Mouse (Mus musculus): ENCODE results near the gene Gm49318. TPM values are rescaled to one million over a fixed set of nuclear protein-coding genes. Genes with fewer than 3 reads are reported as not detected.

Gene Gm49318
- polyA plus RNA-seq, 1 experiment from 2014 or later: not detected

- Histone ChIP-seq H3K4me2 (no peak overlapping the region), H3K9me3 (replicated peaks) (no peaks in the 10 kb centered on the region), H3K4me1 (replicated peaks) (no peaks in the 10 kb centered on the region), H3K4me3 (no peak overlapping the region), H3K9ac (no peak overlapping the region), H3K27me3 (no peaks in the 10 kb centered on the region), H3K27ac (no peak overlapping the region), H3K36me3 (no peaks in the 10 kb centered on the region)
- 54% methylated on average over 8 of the region's 8 CpGs for WGBS
- no peak for ATAC-seq (replicated peaks; ENCODE audit: insufficient number of reproducible peaks, insufficient read depth, low FRiP score, low read depth)
These were observed 46.5 kb downstream of the Gm49318 start for GRCm38 (mm10) chr9:22024592-22024991.

- no peaks in the 10 kb centered on the region for H3K9me3 ChIP-seq (replicated peaks)
- H3K36me3 ChIP-seq: peaks cover 21% of the 10 kb centered on the region
- no peak for ATAC-seq (replicated peaks; ENCODE audit: insufficient number of reproducible peaks, insufficient read depth, low FRiP score, low read depth)
- 66% methylated on average over 7 of the region's 7 CpGs for WGBS
- H3K4me1 ChIP-seq (replicated peaks): no peaks in the 10 kb centered on the region
- H3K27me3 ChIP-seq: no peaks in the 10 kb centered on the region
- H3K4me3 ChIP-seq: no peak overlapping the region
- H3K27ac ChIP-seq: no peak overlapping the region
- no peak overlapping the region for H3K4me2 ChIP-seq
- H3K9ac ChIP-seq: no peak overlapping the region
These were observed 53.7 kb downstream of the Gm49318 start for GRCm38 (mm10) chr9:22017208-22017825.

- Histone ChIP-seq H3K9ac (no peak overlapping the region), H3K9me3 (replicated peaks) (no peaks in the 10 kb centered on the region), H3K27me3 (no peaks in the 10 kb centered on the region), H3K27ac (no peak overlapping the region), H3K4me2 (no peak overlapping the region), H3K4me1 (replicated peaks) (no peaks in the 10 kb centered on the region), H3K4me3 (no peak overlapping the region), H3K36me3 (peaks cover 32% of the 10 kb centered on the region)
- WGBS: 71% methylated on average over 10 of the region's 10 CpGs
- no peak for ATAC-seq (replicated peaks; ENCODE audit: insufficient number of reproducible peaks, insufficient read depth, low FRiP score, low read depth)
These were observed 54.8 kb downstream of the Gm49318 start for GRCm38 (mm10) chr9:22016245-22016644.

GRCm38 (mm10) chr9:22012731-22013130 is 58.3 kb downstream of the Gm49318 start:
- 91% methylated on average over 13 of the region's 13 CpGs for WGBS
- H3K36me3 ChIP-seq: peaks cover 66% of the 10 kb centered on the region
- no peak for ATAC-seq (replicated peaks; ENCODE audit: insufficient number of reproducible peaks, insufficient read depth, low FRiP score, low read depth)

GRCm38 (mm10) chr9:22011055-22011454 is 60.0 kb downstream of the Gm49318 start:
- H3K9ac ChIP-seq: no peak overlapping the region
- no peak overlapping the region for H3K4me3 ChIP-seq
- H3K27me3 ChIP-seq: no peaks in the 10 kb centered on the region
- peaks cover 76% of the 10 kb centered on the region for H3K36me3 ChIP-seq
- ATAC-seq (replicated peaks; ENCODE audit: insufficient number of reproducible peaks, insufficient read depth, low FRiP score, low read depth): no peak
- no peaks in the 10 kb centered on the region for H3K4me1 ChIP-seq (replicated peaks)
- WGBS: 82% methylated on average over 5 of the region's 5 CpGs
- no peak overlapping the region for H3K27ac ChIP-seq
- no peak overlapping the region for H3K4me2 ChIP-seq
- no peaks in the 10 kb centered on the region for H3K9me3 ChIP-seq (replicated peaks)

More at GRCm38 (mm10) chr9:22012731-22013130, 58.3 kb downstream of the Gm49318 start:
- no peaks in the 10 kb centered on the region for H3K27me3 ChIP-seq
- no peak overlapping the region for H3K27ac ChIP-seq
- H3K9me3 ChIP-seq (replicated peaks): no peaks in the 10 kb centered on the region
- no peaks in the 10 kb centered on the region for H3K4me1 ChIP-seq (replicated peaks)
- no peak overlapping the region for H3K4me3 ChIP-seq
- H3K9ac ChIP-seq: no peak overlapping the region
- no peak overlapping the region for H3K4me2 ChIP-seq

- H3K27ac ChIP-seq: no peak overlapping the region
- H3K9ac ChIP-seq: no peak overlapping the region
- H3K4me3 ChIP-seq: no peak overlapping the region
- H3K36me3 ChIP-seq: peaks cover 44% of the 10 kb centered on the region
- ATAC-seq (replicated peaks; ENCODE audit: insufficient number of reproducible peaks, insufficient read depth, low FRiP score, low read depth): no peak
- peaks cover 2% of the 10 kb centered on the region for H3K27me3 ChIP-seq
- H3K4me1 ChIP-seq (replicated peaks): peaks cover 17% of the 10 kb centered on the region
- no peaks in the 10 kb centered on the region for H3K9me3 ChIP-seq (replicated peaks)
- 94% methylated on average over 12 of the region's 12 CpGs for WGBS
- no peak overlapping the region for H3K4me2 ChIP-seq
These were observed 66.5 kb downstream of the Gm49318 start for GRCm38 (mm10) chr9:22004546-22004945.

- H3K9ac ChIP-seq: peak overlapping the region; percentile 61
- H3K4me1 ChIP-seq (replicated peaks): peaks cover 17% of the 10 kb centered on the region
- no peak for ATAC-seq (replicated peaks; ENCODE audit: insufficient number of reproducible peaks, insufficient read depth, low FRiP score, low read depth)
- WGBS: under 1% methylated on average over 18 of the region's 18 CpGs
- peaks cover 9% of the 10 kb centered on the region for H3K27me3 ChIP-seq
- H3K36me3 ChIP-seq: peaks cover 30% of the 10 kb centered on the region
- peak overlapping the region; percentile 83 for H3K4me2 ChIP-seq
- H3K4me3 ChIP-seq: peak overlapping the region; percentile 72
- H3K27ac ChIP-seq: peak overlapping the region; percentile 75
- H3K9me3 ChIP-seq (replicated peaks): no peaks in the 10 kb centered on the region
These were observed 67.9 kb downstream of the Gm49318 start for GRCm38 (mm10) chr9:22003163-22003554.

- H3K4me1 ChIP-seq (replicated peaks): peaks cover 17% of the 10 kb centered on the region
- peak; percentile 99 for ATAC-seq (replicated peaks; ENCODE audit: insufficient number of reproducible peaks, insufficient read depth, low FRiP score, low read depth)
- H3K27ac ChIP-seq: peak within 1 kb of the TSS; percentile 75
- WGBS: 7% methylated on average over 57 of the region's 57 CpGs
- H3K27me3 ChIP-seq: peaks cover 10% of the 10 kb centered on the region
- peak within 1 kb of the TSS; percentile 72 for H3K4me3 ChIP-seq
- H3K9ac ChIP-seq: peak within 1 kb of the TSS; percentile 61
- no peaks in the 10 kb centered on the region for H3K9me3 ChIP-seq (replicated peaks)
- peak within 1 kb of the TSS; percentile 83 for H3K4me2 ChIP-seq
- H3K36me3 ChIP-seq: peaks cover 26% of the 10 kb centered on the region
These were observed 68.6 kb downstream of the Gm49318 start, which contains the start of the genes Ccdc151 and Prkcsh for GRCm38 (mm10) chr9:22002194-22003162. TSS of gene Ccdc151 (minus strand) at chr9:22002634. TSS of gene Prkcsh (plus strand) at chr9:22002806.

- Histone ChIP-seq H3K9me3 (replicated peaks) (no peaks in the 10 kb centered on the region), H3K4me3 (no peak overlapping the region), H3K4me1 (replicated peaks) (peaks cover 17% of the 10 kb centered on the region), H3K36me3 (peaks cover 22% of the 10 kb centered on the region), H3K27ac (no peak overlapping the region), H3K9ac (no peak overlapping the region), H3K4me2 (no peak overlapping the region), H3K27me3 (peaks cover 10% of the 10 kb centered on the region)
- WGBS: 88% methylated on average over 4 of the region's 4 CpGs
- no peak for ATAC-seq (replicated peaks; ENCODE audit: insufficient number of reproducible peaks, insufficient read depth, low FRiP score, low read depth)
These were observed 69.4 kb downstream of the Gm49318 start for GRCm38 (mm10) chr9:22001633-22002032.

GRCm38 (mm10) chr9:22000296-22000695 is 70.8 kb downstream of the Gm49318 start:
- no peak overlapping the region for H3K4me3 ChIP-seq
- H3K27me3 ChIP-seq: peaks cover 10% of the 10 kb centered on the region
- no peak for ATAC-seq (replicated peaks; ENCODE audit: insufficient number of reproducible peaks, insufficient read depth, low FRiP score, low read depth)
- H3K27ac ChIP-seq: no peak overlapping the region
- peaks cover 17% of the 10 kb centered on the region for H3K4me1 ChIP-seq (replicated peaks)
- no peak overlapping the region for H3K9ac ChIP-seq
- 86% methylated on average over 6 of the region's 6 CpGs for WGBS
- H3K9me3 ChIP-seq (replicated peaks): no peaks in the 10 kb centered on the region
- peaks cover 10% of the 10 kb centered on the region; the same call in 1 of the 2 replicates for H3K36me3 ChIP-seq
- no peak overlapping the region for H3K4me2 ChIP-seq

GRCm38 (mm10) chr9:21996178-21996867 is 74.7 kb downstream of the Gm49318 start:
- H3K36me3 ChIP-seq: no peaks in the 10 kb centered on the region
- H3K4me1 ChIP-seq (replicated peaks): no peaks in the 10 kb centered on the region
- H3K27me3 ChIP-seq: peaks cover 41% of the 10 kb centered on the region
- H3K9me3 ChIP-seq (replicated peaks): no peaks in the 10 kb centered on the region
- H3K4me2 ChIP-seq: no peak overlapping the region
- H3K4me3 ChIP-seq: no peak overlapping the region
- no peak overlapping the region for H3K27ac ChIP-seq
- H3K9ac ChIP-seq: no peak overlapping the region
- no peak for ATAC-seq (replicated peaks; ENCODE audit: insufficient number of reproducible peaks, insufficient read depth, low FRiP score, low read depth)
- 78% methylated on average over 3 of the region's 3 CpGs for WGBS

Measured in heart, embryonic 15.5 days (tissue).